Mouse (Mus musculus) layer of hippocampus, postnatal 14 days (tissue): Measurements from ENCODE around the gene Dpf2. TPM values are rescaled to one million over a fixed set of nuclear protein-coding genes. Genes with fewer than 3 reads are reported as not detected.
A peak's percentile ranks its signal among the peaks of the same experiment; 100 is the strongest.
"Not testable (repeated sequence)": the region's sequence is repeated elsewhere in the genome, so short reads cannot be mapped to it uniquely, and the experiment has no call there.

ENCODE experiments used
- DNase-seq, 2 experiments: peaks; one replicate each; pipeline ENCODE4 v3.0.0; 2021 to 2022; ENCODE audit warnings: low spot score in 2 of 2, mixed read lengths in 1 of 2
- total RNA-seq, 2 experiments: library from RNA; stranded (reverse); gene quantifications; 2 replicates each; pipeline ENCODE4 v1.2.3; 2021

The Dpf2 gene
- total RNA-seq, 2 experiments from 2014 or later, result 78.1 to 92.3 TPM

- DNase-seq, result peak; percentile 94 to 97
Measured at GRCm38 (mm10) chr19:5894002-5894678, 18.7 kb downstream of the Dpf2 start, which contains the start of gene Tigd3. Gene Tigd3, minus strand, starts transcription at chr19:5894149.

GRCm38 (mm10) chr19:5893282-5894001 is 19.4 kb downstream of the Dpf2 start:
- no peak for DNase-seq

- no peak for DNase-seq
Measured at GRCm38 (mm10) chr19:5892735-5893134, 20.1 kb downstream of the Dpf2 start.

- no peak for DNase-seq
Measured at GRCm38 (mm10) chr19:5892262-5892661, 20.5 kb downstream of the Dpf2 start.

GRCm38 (mm10) chr19:5891521-5892258 is 21.1 kb downstream of the Dpf2 start:
- no peak for DNase-seq

- no peak for DNase-seq
Measured at GRCm38 (mm10) chr19:5889211-5889610, 23.6 kb downstream of the Dpf2 start.

GRCm38 (mm10) chr19:5887234-5887815 is 25.5 kb downstream of the Dpf2 start:
- DNase-seq, result no peak

GRCm38 (mm10) chr19:5885838-5886237 is 27.0 kb downstream of the Dpf2 start:
- no peak for DNase-seq

- DNase-seq, result no peak
Measured at GRCm38 (mm10) chr19:5883935-5884334, 28.9 kb downstream of the Dpf2 start.

GRCm38 (mm10) chr19:5882079-5882478 is 30.7 kb downstream of the Dpf2 start:
- DNase-seq, result not testable (repeated sequence)

GRCm38 (mm10) chr19:5881155-5881554 is 31.7 kb downstream of the Dpf2 start:
- DNase-seq, result no peak

- no peak for DNase-seq
Measured at GRCm38 (mm10) chr19:5879735-5880134, 33.1 kb downstream of the Dpf2 start.

GRCm38 (mm10) chr19:5878916-5879315 is 33.9 kb downstream of the Dpf2 start:
- DNase-seq, result no peak

- DNase-seq, result no peak
Measured at GRCm38 (mm10) chr19:5878362-5878722, 34.5 kb downstream of the Dpf2 start.

- DNase-seq, result peak; percentile 71 to 79
Measured at GRCm38 (mm10) chr19:5877618-5878361, 35.0 kb downstream of the Dpf2 start, which contains the start of gene Slc25a45. Gene Slc25a45, plus strand, starts transcription at chr19:5877808.

GRCm38 (mm10) chr19:5874969-5875480 is 37.8 kb downstream of the Dpf2 start, which contains the start of gene Frmd8:
Gene Frmd8, minus strand, starts transcription at chr19:5875274.
- DNase-seq, result peak; percentile 89 to 95

GRCm38 (mm10) chr19:5874391-5874968 is 38.3 kb downstream of the Dpf2 start:
- DNase-seq, result no peak

- no peak for DNase-seq
Measured at GRCm38 (mm10) chr19:5872931-5873556, 39.8 kb downstream of the Dpf2 start.

GRCm38 (mm10) chr19:5872528-5872927 is 40.3 kb downstream of the Dpf2 start:
- DNase-seq, result no peak

GRCm38 (mm10) chr19:5871683-5872082 is 41.1 kb downstream of the Dpf2 start:
- DNase-seq, result no peak
